Mouse (Mus musculus): ENCODE data around the gene Ap3b2.
A peak's percentile ranks its signal among the peaks of the same experiment; 100 is the strongest.

The Ap3b2 gene

GRCm38 (mm10) chr7:81476833-81477232 is 16.9 kb downstream of the Ap3b2 start:
- no peak for DNase-seq (ENCODE audit: low spot score)

DNA sequence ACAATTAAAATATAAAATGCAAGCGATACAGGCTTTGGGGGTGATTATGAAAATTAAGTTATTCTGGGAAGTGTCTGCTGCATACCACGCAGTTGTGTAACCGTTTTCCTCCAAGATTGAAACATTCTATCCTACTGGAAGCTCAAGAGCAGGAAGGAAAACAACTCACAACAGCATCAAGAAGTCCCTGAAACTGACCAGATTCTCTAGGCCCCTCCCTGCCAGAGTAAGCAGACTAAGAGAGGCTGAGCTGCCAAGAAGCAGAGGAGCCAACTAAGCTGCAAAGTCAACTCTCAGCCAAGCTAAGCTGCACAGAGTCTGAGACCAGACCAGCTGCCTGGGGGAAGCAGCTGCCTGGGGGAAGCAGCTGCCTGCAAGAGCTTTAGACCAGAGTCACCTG is 18.5 kb downstream of the Ap3b2 start:
- DNase-seq (ENCODE audit: low spot score), result no peak

DNA sequence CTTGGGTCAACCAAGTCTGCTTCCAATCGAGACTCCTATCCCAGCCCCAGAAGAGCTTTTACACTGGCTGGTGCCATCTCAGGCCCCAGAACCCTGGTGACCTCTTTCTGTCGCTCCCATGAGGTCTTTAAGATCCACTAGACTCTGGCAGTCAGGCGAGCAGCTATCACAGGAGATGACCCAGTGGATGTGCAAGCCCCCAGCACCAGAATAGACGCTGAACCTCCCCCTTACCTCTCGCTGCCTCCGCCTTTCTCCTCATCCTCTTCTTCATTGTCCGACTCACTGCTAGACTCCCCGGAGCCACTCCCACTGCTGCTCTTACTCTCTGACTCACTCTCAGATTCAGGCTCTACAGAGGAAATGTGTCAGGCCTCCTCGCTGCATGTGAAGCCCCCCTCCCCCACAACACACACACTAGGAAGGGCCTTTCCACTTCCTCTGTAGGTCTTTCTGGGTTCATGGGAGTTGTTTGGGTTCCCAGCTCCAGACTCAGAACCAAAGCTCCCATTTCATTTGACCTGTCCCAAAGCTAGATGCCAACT is 28.7 kb downstream of the Ap3b2 start:
- no peak for DNase-seq (ENCODE audit: low spot score)

- DNase-seq (ENCODE audit: low spot score), result peak; percentile 20
These were observed 29.6 kb downstream of the Ap3b2 start for GRCm38 (mm10) chr7:81464116-81464515.

DNA sequence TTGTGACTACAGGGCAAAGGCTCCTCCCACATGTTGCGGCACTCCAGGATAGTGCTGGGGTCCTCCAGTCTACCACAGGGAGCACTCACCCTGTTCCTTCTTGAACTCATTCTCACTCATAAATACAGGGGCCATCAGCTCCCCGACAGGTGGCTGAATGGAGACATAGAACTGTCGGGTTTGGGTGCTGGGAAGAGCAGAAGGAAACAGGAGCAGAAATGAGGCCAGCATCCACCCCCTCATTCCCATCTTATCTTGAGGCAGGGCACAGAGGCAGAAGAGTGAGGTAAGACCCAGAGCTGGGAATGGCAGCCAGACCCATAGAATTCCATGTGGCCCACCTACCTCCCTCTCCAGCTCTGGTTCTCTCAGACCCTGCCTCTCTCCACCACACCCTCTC is 30.9 kb downstream of the Ap3b2 start:
- no peak for DNase-seq (ENCODE audit: low spot score)

GRCm38 (mm10) chr7:81455155-81455651 is 38.5 kb downstream of the Ap3b2 start, which contains the start of gene Cpeb1:
Cpeb1 (minus strand) TSS chr7:81455465.
- DNase-seq (ENCODE audit: low spot score), result no peak

DNA sequence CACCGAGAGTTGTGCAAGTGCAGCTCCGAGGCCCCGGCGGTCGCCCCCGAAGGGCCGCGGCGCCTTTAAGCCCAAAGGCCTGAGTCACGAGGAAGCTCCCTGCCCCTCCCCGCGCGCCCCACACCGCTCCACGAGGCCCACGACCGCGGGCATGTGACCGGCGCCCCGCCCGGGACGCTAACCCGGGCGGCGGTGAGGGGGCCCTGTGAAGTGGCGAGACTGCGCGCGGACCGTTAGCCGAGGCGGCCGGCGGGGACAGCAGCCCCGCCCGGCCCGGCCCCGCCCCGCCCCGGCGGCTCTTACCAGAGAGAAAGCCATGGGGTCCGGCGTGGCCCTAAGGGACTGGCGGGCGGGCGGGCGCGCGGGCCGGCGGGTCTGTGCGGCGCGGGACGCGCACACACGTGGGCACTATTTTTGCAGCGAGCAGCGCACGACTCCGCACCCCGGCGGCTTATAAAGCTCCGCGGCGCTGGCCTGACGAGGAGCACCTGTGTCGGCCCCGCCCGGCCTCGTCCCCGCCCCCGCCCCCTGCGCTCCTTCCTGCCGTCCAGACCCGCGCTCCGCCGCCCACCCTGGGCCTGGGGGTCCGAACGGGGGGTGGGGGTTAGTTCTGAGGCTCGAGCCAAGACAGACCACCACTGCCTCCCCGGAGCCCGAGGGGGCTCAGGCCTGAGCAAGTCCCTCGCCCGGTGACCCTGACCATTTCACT is 39.2 kb downstream of the Ap3b2 start:
- DNase-seq (ENCODE audit: low spot score), result no peak

DNA sequence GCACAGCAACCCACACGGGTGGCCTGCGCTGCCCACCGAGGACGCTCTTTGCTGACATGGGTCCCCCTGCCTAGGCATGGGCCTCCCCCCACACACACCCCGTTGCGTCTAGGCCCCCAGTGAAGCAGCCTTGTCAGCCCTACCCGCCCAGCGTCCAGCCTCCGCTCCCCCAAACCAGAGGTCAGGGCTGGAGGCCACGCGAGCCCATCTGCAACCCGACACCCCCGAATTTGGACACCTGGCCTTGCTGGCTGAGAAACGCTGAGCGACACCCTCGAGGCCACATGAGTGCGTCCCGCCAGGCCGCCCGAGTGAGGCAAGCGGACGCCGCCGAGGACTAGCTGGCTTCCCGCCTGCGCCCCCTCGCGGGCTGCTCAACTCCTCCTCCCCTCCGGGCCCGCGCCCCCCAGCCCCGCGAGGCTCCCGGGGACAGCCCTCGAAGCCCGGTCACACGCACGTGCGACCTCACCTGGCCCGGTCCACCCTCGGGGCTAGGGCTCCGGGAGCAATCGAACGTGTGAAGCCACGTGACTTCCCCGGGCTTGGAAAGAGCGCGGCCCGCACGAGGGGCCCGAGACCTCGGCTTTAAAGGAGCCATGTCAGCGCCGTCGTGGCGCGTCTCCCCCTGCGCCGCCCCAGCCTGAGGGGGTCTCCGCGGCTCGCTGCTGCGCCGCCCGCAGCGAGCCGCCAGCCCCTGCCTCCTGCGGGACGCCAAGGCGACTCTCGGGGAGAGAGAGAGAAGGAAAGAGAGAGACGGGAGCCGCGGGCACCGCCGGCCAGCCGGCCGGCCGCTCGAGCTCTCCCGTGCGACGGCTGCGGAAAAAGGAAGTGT is 40.1 kb downstream of the Ap3b2 start:
- DNase-seq (ENCODE audit: low spot score), result no peak

- no peak for DNase-seq (ENCODE audit: low spot score)
These were observed 40.7 kb downstream of the Ap3b2 start for GRCm38 (mm10) chr7:81452971-81453441.

Data from c-Kit-positive CD71-positive TER-119-positive erythroid progenitor cells, embryonic 14.5 days (primary cell).